Mouse (Mus musculus) cerebellum, adult 9-10 months (tissue): Measurements from ENCODE around the gene Mcoln3.

Experiments
- DNase-seq: peaks from one replicate; pipeline ENCODE4 v3.0.0; 2022

Gene Mcoln3

DNA sequence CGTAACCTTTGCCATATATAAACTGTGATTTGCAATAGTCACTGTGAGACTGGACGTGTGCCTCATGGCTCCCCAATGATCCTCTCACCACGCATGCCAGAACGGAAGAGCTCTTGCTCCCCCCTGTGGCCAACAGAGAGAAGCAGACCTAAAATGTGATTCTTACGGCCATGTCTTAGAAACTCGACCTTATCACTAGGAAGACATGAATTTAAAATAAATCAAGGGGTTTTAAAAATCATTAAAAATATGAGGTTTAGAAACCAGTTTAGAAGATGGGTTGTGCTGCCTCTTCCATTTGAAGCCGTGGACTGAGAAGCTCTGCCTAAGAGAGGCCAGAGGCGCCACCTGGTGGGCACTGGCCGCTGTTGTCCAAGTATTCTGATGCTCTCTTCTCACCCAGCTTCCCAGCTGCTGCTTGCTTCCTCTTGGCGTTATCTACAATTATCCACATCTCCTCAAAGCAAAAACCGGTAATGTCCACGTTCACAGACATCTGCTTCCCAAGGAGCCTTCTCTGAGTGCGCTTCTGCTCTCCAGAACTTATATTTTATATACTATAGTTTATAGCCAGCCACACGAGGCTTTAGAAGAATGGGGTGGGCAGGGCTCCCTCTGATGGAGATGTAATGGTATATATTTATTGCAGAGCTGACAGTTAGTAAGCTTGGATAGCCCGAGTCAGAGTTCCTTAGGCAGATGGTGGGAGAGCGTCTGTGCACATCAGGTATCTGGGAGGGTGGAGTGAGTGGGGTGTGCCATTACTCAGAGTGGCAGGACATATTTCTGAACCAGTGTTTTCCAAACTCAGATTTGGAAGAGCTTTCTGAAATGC, 60.7 kb downstream of the Mcoln3 start:
- DNase-seq, result peak; percentile 56

DNA sequence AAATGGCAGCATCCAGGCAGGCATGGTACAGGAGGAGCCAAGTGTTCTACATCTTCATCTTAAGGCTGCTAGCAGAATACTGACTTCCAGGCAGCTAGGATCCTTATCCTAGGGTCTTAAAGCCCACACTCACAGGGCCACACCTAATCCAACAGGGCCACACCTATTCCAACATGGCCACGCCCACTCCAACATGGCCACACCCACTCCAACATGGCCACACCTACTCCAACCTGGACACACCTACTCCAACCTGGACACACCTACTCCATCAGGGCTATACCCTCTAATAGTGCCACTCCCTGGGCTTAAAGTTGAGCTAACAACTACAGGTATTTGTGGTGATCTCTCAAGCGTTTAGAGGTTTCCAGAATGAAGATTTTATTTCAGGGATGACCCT, 63.1 kb downstream of the Mcoln3 start:
- DNase-seq, result no peak

DNA sequence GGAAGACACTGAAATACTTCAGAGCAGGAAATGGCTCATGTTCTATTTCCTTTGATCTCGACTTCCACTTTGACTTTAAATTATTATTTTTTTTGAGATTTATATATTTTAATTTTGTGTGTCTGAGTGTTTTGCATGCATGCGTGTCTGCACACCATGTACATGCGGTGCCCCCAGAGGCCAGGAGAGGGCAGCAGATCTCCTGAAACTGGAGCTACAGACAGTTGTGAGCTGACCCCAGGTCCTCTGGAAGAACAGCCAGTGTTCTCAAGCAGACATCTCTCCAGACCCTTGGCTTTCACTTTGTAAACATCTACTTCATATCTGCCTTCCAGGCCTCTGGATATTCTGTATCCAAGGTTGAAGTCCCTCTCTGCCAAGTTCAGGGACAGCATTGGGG, 63.7 kb downstream of the Mcoln3 start:
- no peak for DNase-seq

DNA sequence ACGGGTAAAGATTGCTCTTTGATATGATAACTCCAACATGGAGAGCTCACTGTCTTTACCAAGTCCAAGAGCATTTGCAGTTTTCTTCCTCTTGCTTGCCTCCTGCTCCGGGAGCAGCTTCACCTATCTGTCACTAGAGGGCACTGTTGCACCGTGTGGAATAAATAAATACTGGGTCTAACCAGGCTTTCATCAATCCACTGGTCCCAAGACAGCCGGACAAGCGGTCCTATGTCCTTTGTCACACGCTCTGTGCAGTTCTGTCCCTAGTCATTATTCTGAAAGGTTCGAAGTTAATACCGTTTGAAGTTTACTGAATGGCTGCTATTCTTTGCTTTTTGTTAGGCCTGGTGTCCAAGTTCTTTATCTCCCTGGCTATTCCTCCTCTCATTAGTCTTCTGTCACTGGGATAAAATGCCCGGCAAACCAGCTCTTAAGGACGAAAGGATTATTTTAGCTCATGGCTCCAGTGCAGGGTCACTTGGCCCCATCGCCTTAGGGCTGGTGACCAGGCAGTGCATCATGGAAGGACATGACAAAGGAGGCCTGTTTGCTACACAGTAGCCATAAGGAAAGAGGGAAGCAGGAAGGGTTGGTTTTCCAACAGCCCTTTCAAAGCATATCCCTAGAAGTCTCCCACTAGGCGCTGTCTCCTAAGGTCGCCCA, 67.9 kb downstream of the Mcoln3 start:
- DNase-seq, result peak; percentile 34

DNA sequence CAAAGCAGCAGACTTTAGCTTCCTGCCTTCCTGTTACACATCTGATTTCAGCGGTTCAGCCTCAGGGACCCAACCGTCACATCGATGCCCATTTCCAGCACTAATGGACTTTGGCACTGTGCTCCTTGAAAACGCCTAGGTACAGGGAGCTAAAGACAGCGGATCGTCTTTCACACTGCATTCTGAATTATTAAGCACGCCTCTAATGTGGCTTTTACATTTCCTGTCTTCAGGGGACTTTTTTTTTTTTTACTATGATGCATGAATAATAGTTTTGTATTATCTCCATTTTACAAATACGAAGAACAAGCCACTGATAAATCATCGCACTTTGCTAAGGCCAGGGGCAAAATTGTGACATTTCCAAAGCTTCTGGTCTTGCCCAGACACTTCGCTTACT, 68.8 kb downstream of the Mcoln3 start:
- DNase-seq, result no peak

DNA sequence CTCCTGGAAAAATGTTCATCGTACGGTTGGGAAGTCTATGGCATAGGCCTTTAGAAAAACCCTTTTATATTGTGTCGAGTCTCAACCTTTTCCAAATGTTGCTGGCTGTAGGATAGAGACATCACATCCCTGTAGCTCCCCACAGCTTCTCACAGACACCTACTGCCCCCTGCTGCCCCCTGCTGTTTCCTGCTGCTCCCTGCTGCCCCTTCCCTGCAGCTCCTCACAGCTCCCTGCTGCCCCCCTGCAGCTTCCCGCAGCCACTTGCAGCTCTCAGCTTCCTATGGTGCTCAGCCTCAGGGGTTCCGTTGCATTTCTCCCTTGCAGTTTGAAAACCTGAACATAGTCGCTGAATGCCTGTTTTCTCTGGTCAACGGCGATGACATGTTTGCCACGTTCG, 72.7 kb downstream of the Mcoln3 start:
- DNase-seq, result no peak
